Mouse (Mus musculus) megakaryocyte-erythroid progenitor cell, adult 5-6 weeks (primary cell): ENCODE measurements at regions not wholly inside any gene's neighbourhood (a gene's known extent, or its start where the extent isn't known, plus 50 kb on each side); places are given as distances from the start of the nearest gene placed in this dataset.

Experiments
- ATAC-seq: replicated peaks from 2 replicates; pipeline ENCODE4 v1.8.0; 2016; ENCODE audit warnings: mild to moderate bottlenecking, inconsistent platforms; ENCODE audit not compliant: severe bottlenecking, poor library complexity, low FRiP score, low TSS enrichment

DNA sequence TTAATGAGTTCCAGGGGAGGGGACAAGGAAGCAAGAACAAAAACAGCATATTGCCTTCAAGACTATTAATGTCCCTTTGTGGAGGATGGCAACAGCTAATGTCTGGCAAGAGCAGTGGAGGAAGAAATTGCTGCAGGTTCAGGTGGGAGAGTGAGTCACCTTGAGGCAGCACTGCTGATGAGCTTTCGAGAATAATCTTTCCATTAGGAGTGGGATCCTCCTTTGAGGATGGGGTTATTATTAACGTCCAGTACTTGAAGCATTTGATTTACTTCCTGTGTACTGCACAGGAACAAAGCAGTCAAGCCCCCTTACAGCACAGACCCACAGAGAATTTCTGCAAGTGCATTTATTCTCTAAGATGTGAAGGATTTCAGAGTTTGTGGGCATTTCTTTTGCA is 671.2 kb upstream of the Stxbp6 start:
- no peak for ATAC-seq

DNA sequence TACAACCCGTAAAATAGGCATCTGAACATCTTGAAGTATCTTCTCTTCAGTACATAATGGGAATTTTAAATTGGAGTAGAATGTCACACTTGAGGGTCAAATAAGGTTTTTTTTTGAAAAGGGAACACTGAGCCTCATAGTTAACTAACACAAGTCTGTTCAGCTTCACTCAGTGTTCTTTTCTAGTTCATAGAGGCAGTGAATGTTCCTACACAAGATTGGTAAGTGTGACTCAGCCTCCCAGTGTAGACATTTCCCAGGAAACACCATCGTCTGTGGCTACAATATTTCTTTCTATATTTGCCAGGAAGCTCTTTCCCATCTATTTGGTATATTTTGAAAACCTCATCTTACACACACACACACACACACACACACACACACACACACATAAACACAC is 670.1 kb upstream of the Stxbp6 start:
- no peak for ATAC-seq

GRCm38 (mm10) chr12:45733661-45734060 is 659.2 kb upstream of the Stxbp6 start:
- ATAC-seq: no peak

DNA sequence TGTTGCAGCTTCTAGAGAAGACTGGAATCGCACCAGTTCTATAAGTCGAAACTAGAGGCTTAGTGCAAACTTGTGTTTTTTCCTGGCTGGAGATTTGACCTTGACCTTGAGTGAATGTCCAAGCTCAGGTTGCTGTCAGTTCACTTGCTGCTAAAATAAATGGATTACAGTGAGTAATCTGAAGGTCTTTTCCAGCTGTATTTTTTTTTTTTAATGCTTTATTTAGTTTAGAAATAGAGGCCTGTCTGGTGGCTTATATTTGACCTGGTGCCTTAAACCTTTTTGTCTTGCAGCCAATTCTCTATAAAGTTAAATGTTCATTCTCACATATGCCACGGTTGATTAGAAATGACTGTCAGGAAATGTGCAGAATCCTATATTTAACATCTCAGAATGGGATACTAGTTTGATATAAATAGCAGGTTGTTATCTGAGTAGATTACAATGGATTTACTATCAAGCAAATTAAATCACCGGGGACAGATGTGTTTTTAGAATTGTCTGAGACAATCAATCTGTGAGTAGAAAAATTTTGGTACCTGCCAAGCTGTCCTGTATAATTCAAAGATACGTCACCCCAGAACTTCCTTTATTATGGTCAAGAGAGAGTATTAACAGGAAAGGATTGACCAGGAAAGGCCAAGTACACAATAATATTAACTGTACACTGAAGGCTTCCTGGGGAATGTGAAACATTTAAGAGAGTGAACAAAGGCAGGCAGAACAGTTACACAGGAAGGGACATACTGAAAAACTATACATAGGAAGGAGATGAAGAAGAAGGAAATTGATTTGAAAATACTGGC is 650.3 kb upstream of the Stxbp6 start:
- no peak for ATAC-seq

- ATAC-seq: no peak
These were observed 636.8 kb upstream of the Stxbp6 start for GRCm38 (mm10) chr12:45711351-45711750.

GRCm38 (mm10) chr12:45710766-45711165 is 636.3 kb upstream of the Stxbp6 start:
- no peak for ATAC-seq

DNA sequence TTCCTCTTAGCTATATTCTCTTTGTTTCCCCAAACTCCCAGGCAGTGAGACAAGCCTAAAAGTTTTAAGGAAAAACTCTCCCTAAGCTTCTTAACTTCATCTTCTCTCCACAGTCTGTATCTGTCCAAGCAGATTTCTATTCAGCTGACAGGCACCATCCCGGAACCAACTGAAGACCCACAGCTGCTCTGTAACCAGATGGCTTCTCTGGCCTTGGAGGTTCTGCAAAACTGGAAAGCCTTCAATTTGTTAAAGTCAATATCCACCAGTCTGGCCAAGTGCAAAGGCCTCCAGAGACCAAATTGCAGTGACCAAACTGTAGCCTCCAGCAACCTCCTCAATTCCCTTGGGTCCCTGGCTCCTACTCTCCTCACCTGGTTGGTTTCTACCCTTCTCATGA is 614.8 kb upstream of the Stxbp6 start:
- no peak for ATAC-seq

GRCm38 (mm10) chr12:45686765-45687164 is 612.3 kb upstream of the Stxbp6 start:
- ATAC-seq: no peak

GRCm38 (mm10) chr12:45672361-45672760 is 597.9 kb upstream of the Stxbp6 start:
- no peak for ATAC-seq

- ATAC-seq: no peak
These were observed 597.0 kb upstream of the Stxbp6 start for GRCm38 (mm10) chr12:45671554-45671948.

GRCm38 (mm10) chr12:45670874-45671553 is 596.5 kb upstream of the Stxbp6 start:
- ATAC-seq: no peak

- ATAC-seq: no peak
These were observed 595.9 kb upstream of the Stxbp6 start for GRCm38 (mm10) chr12:45670246-45670873.

- no peak for ATAC-seq
These were observed 585.1 kb upstream of the Stxbp6 start for GRCm38 (mm10) chr12:45659612-45660011.

DNA sequence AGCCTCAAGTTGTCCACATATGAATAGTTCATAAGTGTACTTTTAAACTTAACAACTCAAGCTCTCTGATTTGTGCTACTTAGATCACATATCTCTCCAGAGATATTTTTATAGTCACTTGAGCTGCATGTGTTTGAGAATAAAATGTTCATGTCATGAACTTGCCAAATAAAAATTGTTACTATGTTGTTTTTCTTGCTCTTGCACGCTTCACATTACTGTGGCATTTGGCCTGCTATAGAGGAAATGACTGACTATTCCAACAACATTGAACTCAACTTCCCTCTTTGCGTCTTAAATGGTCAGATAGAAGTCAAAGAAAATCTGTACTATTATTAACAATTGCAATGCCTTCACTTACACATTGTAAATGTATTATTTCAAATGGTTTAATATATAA is 582.1 kb upstream of the Stxbp6 start:
- ATAC-seq: no peak

- no peak for ATAC-seq
These were observed 574.1 kb upstream of the Stxbp6 start for GRCm38 (mm10) chr12:45648654-45649053.

- no peak for ATAC-seq
These were observed 569.7 kb upstream of the Stxbp6 start for GRCm38 (mm10) chr12:45644180-45644579.

- ATAC-seq: no peak
These were observed 548.3 kb upstream of the Stxbp6 start for GRCm38 (mm10) chr12:45622830-45623229.

GRCm38 (mm10) chr12:45620056-45620455 is 545.5 kb upstream of the Stxbp6 start:
- ATAC-seq: no peak

DNA sequence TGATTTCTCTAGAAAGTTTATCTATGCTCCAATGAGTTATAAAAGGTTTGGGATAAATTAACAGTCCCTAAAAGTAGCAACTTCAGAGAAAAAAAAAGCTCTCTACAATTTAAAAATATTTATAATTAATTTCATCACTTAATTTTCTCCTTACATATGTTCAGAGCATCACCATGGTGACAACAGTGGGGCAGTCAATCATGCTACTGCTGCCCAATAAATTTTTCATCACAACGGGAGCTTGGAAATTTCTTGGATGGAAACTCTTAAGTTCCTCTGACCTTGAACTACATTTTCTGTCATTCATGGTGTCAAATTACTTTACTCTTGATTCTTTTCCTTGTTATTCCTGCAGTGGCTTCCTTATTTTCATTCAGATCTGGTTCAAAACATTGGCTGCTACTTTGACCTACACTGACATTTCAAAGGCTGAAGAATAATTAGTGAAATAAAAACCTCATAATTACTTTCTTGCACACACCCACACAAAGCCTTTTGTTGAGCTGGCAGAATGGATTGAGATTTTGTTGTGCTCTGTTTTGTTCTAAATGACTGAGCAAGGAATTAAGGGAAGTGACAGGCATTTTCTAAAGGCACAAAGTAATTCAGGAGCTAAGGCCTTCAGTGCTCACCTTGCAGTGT is 540.1 kb upstream of the Stxbp6 start:
- ATAC-seq: no peak

GRCm38 (mm10) chr12:45614074-45614473 is 539.6 kb upstream of the Stxbp6 start:
- ATAC-seq: no peak
